Mouse (Mus musculus): Measurements from ENCODE around the gene Ero1l.

Ero1l gene

DNA sequence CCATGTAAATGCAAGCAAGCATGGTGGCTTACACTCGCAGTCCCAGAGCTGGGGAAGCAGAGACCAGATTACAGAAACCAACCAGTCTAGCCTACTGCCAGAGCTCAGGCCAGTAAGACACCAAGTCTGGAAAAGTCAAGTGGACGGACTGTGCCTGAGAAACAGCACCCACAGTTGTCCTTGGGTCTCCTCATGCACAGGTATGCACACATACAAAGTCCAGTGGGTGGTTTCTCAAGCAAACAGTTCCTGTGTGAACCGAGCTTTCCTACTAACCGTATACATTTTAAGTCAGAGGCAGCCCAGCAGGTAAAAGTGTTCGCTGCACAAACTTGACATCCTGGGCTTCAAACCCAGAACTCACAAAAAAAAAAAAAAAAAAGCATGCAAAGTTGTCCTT, 12.7 kb downstream of the Ero1l start:
- DNase-seq (ENCODE audit: low spot score in 2 of 2) = no peak

GRCm38 (mm10) chr14:45304389-45304788, 14.2 kb downstream of the Ero1l start:
- DNase-seq (ENCODE audit: low spot score in 2 of 2) = no peak

DNA sequence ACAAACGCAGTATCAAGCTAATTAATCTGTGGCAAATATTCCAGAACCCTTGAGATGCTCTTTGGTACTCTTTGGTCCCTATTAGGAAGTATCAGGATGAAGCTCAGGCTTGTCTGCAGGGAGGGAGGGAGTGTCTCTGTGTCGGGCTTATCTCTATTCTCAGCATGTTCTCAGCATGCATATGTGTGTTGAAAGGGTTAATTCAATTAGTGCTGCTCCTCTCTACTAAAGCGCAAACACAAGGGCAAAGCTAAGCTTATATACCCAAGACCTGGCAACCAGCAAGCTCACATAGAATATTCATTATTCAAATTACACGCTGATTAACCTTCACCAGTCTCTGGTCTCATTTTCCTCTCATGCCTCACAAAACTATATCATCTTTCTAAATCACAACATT, 14.6 kb downstream of the Ero1l start:
- no peak for DNase-seq (ENCODE audit: low spot score in 2 of 2)

DNA sequence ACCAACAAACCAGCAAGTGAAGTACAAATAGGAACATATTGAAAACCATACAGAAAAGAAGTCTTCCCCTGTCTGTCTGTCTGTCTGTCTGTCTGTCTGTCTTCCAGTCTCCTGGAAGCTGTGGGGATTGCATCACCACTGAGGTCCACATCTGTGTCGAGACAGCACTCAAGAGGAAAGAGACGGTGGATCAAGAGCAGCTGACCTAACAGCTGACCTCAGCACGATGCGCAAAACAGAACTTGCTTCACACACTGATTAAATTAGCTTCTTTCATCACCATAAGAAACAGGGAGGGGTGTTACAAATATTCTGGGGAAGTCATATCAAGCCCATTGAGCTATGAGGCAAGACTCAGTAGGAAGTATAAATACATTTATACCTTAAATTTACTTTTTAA, 27.0 kb downstream of the Ero1l start:
- no peak for DNase-seq (ENCODE audit: low spot score in 2 of 2)

GRCm38 (mm10) chr14:45282066-45282465, 36.5 kb downstream of the Ero1l start:
- DNase-seq (ENCODE audit: low spot score in 2 of 2) = no peak

GRCm38 (mm10) chr14:45275816-45276215, 42.8 kb downstream of the Ero1l start:
- no peak for DNase-seq (ENCODE audit: low spot score in 2 of 2)

DNA sequence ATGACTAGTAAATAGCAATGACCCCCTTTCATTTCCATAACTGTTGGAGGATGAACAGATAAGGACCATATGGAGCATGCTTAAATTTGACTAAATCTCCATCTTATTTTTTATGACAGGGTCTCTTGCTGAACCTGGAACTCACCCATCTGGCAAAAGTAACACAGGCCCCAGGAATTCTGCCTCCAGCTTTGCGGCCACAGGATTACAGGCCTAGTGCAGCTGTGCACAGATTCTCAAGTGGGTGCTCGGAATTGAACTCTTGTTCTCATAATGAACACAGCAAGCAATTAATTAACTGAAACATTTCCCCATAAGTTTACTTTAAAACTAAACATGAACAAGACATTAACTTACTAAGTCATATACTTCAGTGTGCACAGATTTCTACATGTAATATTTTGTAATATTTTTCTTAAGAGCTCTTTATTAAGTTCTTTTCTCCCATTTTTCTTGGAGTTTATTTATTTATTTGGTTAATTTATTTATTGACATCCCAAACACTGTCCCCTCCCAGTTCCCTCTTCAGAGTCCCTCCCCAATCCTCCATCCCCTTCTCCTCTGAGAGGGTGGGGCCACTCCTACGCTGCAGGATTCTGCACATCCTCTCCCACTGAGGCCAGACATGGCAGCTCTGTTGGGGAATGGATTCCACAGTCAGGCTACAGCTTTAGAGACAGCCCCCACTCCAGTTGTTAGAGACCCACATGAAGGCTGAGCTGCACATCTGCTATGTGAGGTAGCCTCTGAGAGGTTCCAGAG, 54.6 kb downstream of the Ero1l start:
- DNase-seq (ENCODE audit: low spot score in 2 of 2) = no peak

GRCm38 (mm10) chr14:45251548-45252076, 67.0 kb downstream of the Ero1l start:
- no peak for DNase-seq (ENCODE audit: low spot score in 2 of 2)

- no peak for DNase-seq (ENCODE audit: low spot score in 2 of 2)
These were observed 77.0 kb downstream of the Ero1l start for GRCm38 (mm10) chr14:45241613-45242012.

GRCm38 (mm10) chr14:45239042-45239441, 79.5 kb downstream of the Ero1l start:
- DNase-seq (ENCODE audit: low spot score in 2 of 2) = no peak

All from right cerebral cortex, postnatal 36 days (tissue).